Mouse (Mus musculus): ENCODE measurements around the gene Plscr3.
"Not testable (repeated sequence)": the region's sequence is repeated elsewhere in the genome, so short reads cannot be mapped to it uniquely, and the experiment has no call there.

The Plscr3 gene

DNA sequence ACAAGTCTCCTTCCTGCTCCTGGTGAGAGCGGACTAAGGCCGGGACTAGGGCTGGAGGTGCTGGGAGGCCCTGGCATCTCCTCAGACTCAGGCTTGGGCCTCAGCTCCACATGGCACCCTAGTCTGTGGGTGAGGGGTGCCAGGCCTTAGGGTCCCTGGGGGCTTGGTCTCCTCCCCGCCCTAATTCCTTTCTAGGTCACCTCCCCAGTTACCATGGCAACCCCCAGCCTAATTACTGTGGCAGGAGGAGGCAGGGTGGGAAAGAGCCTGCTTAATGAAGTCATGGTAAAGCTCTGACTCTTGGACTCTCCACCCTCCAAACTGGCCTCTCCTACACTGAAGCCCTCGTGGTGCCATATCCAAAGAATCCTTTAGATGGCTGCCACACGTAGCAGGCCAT, 17.3 kb upstream of the Plscr3 start:
- no peak for DNase-seq (ENCODE audit: low spot score)

- no peak for DNase-seq (ENCODE audit: low spot score)
Observed at GRCm38 (mm10) chr11:69833554-69833953, 12.6 kb upstream of the Plscr3 start.

DNA sequence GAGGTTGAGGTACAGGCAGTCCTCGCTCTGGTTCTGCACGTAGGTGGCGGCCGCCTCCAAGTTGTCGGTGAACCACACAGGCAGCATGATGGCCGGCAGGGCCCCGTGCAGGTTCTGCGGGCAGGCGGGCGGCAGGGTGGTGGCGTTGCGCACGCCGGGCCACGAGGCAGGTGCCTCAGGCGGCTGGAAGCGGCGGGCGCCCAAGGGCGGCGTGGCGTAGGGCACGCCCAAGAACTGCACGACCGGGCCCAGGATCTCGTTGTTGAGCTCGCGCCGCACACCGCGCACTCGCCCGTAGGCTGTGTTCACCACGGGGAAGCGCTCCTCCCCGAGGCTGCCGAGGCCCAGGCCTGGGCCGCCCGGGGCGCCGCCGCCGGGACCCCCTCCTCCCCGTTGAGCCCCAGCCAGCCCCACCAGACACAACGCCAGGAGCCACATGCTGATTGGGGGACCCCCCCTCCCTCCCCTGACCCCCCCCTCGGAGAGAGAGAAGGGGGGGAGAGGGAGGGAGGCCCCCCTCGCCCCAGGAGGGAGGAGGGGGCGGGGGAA, 12.1 kb upstream of the Plscr3 start:
- peak; percentile 59 for DNase-seq (ENCODE audit: low spot score)

GRCm38 (mm10) chr11:69835326-69835965, 10.7 kb upstream of the Plscr3 start:
- DNase-seq (ENCODE audit: low spot score), result no peak

DNA sequence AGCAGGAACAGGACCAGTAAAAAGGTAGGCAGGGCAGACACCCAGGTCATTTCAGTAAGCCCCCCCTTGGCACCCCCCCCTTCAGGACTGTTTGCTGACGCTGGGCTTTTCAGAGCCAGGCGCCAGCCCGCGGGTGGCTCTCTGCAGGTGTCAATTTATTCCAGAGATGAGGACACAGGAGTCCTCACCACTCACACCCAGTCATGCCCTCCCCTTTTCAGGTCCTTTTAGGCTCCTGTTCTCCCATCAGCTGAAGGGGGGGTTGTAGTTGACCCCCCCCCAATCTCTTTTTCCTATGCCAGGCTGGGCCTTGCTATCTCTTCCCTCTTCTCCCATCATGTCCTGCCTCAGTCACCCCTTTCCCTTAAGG, 10.2 kb upstream of the Plscr3 start:
- DNase-seq (ENCODE audit: low spot score), result no peak

GRCm38 (mm10) chr11:69836703-69837576, 9.2 kb upstream of the Plscr3 start:
- DNase-seq (ENCODE audit: low spot score), result peak; percentile 47

GRCm38 (mm10) chr11:69837604-69837951, 8.6 kb upstream of the Plscr3 start, which contains the start of gene Nlgn2:
Nlgn2 (minus strand) TSS chr11:69837784.
- DNase-seq (ENCODE audit: low spot score), result no peak

DNA sequence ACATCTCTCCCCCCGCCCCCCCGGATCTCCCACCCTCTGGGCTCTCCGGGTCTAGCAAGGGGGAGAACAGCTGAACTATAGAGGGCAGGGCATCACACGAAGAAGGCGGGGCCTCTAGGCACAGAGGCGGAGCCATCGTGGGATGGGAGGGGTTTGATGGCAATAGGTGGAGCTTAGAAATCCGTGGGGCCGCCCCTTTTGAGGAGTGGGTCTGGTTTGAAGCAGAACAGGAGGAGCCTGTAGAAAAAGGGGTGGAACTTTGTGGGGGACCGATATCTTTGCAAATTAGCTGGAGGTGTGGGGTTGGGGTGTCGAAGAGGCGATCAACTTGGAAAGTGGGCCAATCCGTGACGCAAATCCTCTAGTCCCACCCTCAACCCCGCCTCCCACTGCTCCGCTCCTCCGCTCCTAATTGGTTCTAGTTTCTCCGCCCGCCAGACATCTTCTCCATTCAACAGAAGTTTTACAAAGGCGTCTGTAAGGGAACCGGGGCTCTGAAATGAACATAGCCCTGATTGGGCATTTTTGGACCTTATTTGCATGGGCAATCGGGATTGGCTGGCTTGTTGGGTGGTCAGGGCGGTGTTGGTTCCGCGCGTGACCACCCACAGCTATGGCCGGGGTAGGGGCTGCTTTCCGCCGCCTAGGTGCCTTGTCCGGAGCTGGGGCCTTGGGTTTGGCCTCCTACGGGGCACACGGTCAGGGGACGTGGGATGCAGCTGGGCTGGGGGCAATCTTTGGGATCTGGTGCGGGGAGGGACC, 8.0 kb upstream of the Plscr3 start, which contains the start of gene Tmem256:
TSS of gene Tmem256 (plus strand) at position 563 of the 762 bp plus-strand sequence.
- peak; percentile 92 for DNase-seq (ENCODE audit: low spot score)

GRCm38 (mm10) chr11:69838714-69839104, 7.5 kb upstream of the Plscr3 start:
- no peak for DNase-seq (ENCODE audit: low spot score)

- DNase-seq (ENCODE audit: low spot score), result peak; percentile 30
Observed at GRCm38 (mm10) chr11:69846738-69847688, 837 bp downstream of the Plscr3 start.

GRCm38 (mm10) chr11:69848021-69848420, 1.8 kb downstream of the Plscr3 start:
- no peak for DNase-seq (ENCODE audit: low spot score)

GRCm38 (mm10) chr11:69849128-69849527, 3.0 kb downstream of the Plscr3 start:
- DNase-seq (ENCODE audit: low spot score), result no peak

DNA sequence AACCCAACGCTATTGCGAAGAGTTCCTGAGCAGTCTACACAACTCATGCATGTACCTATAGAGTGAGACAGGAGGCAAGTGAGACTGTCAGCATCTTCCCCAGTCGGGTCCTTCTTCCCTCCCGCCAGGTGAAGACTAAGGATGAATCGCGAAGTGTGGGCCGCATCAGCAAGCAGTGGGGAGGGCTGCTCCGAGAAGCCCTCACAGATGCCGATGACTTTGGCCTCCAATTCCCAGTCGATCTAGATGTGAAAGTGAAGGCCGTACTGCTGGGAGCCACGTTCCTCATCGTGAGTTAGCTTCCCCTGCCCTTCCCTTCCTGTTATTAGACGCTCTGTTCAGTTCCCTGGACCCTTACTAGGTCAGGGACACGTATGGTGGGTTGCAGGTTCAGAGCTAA, 3.7 kb downstream of the Plscr3 start:
- no peak for DNase-seq (ENCODE audit: low spot score)

DNA sequence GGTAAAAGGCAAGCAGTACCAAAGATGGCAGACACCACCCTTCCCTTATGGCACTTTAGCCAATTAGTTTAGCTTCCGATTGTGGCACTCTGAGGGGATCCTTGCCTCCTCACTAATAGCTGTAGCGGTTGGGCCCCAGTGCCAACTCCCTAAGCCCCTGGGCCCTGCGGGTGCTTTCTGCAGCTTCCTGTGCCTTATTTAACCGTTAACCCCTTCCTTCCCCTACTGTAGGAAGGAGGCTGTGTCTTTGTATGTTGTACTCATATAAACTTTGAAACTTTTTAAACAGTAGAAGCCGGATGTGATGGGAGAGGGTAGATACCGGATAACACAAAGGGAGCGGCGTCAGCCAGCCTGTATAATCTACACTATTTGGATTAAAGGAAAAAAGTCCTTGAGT, 4.6 kb downstream of the Plscr3 start:
- DNase-seq (ENCODE audit: low spot score), result no peak

DNA sequence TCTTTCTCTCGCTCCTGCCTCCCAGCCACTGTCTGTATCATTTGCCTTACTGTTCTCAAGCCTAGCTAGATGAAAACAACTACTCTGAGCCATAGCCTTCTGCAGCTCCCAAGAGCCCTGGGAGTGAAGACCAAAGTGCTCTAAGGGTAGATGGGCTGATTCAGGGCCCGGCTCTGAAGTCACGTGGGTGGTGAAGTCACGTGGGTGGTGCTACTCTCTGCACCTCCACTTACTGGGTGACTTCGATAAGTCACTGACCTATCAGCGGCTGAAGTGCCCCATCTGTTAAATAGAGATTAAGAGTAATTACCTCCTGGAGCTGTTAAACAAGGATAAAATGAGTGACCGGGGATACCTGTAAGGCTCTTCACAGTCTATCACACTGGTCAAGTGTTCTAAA, 7.8 kb downstream of the Plscr3 start:
- DNase-seq (ENCODE audit: low spot score), result no peak

GRCm38 (mm10) chr11:69854680-69855079, 8.5 kb downstream of the Plscr3 start:
- no peak for DNase-seq (ENCODE audit: low spot score)

DNA sequence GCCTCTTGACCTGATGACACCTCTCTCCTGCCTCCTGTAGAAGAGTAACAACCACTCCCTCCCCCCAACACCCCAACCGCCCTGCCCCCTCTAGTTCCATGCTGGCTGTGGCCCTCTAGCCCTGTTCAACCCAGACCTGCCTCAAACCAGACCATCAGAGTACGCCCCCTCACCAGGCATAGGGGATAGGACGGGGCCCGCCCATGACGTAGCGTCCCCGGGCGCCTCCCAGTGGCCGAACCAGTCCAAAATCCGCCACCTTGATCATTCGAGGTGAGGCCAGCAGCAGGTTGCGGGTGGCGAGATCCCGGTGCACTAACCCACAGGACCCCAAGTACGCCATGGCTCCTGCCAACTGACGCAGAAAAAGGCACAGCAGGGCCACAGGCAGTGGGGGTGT, 9.2 kb downstream of the Plscr3 start:
- no peak for DNase-seq (ENCODE audit: low spot score)

DNA sequence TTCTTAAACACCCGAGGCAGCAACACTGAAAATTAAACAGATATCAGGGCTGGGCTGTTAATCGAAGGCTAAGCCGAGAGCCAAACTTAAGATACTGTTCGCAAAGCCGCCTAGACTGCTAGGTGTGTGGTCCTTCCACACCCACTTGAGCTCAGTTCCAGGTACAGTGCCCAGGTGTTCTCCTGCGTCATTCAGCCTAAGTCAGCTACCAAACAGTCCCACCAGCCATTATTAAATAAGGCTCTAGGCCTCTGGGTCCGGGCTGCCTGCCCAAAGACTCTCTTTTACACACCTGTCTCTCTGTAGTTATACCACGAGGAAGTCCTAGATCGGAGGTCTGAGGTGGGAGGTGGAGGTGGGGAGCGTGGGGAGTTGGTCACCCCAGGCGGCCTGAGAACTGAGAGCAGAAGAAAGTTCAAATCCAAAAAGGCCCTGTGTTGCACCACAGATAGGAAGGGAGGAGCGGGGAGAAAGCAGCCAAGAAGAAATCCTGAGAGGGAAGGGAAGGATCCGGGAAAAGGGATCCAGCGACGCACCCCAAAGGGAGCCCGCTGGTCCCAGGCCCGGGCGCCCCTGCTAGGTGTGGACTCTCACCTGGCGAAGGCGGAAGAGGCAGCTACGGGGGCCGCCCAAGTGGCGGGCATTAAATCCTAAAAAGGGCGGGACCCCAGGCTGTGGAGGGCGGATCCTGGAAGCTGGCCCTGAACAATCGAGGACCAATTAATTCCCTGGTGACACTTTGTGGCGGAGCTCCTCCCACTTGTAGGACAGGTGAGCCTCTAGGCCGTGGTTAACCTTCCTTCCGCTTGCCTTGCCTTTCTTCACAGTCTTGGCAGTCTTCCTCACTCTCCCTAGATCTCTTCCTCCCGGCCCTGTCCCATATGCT, 12.2 kb downstream of the Plscr3 start, which contains the start of gene Tnk1:
TSS of gene Tnk1 (minus strand) at position 618 of the 886 bp plus-strand sequence.
- DNase-seq (ENCODE audit: low spot score), result no peak

- not testable (repeated sequence) for DNase-seq (ENCODE audit: low spot score)
Observed at GRCm38 (mm10) chr11:69863729-69864128, 17.6 kb downstream of the Plscr3 start.

Measured in ovary, postnatal 36 days (tissue).